Mouse (Mus musculus) cortical plate, adult 2 months (tissue): ENCODE results near the gene Galnt10.

ENCODE experiments used
- CTCF ChIP-seq: fragments of 200-500 bp; IDR thresholded peaks from 2 replicates; pipeline ENCODE4 v1.5.1; 2011; ENCODE audit warnings: mild to moderate bottlenecking, control low read depth, low read length; ENCODE audit not compliant: insufficient read depth; ENCODE audit errors: extremely low read depth
- POLR2A ChIP-seq: fragments of 200-500 bp; IDR thresholded peaks from 2 replicates; pipeline ENCODE4 v1.6.1; 2011; ENCODE audit warnings: mild to moderate bottlenecking, low read length, control low read depth; ENCODE audit not compliant: insufficient read depth; ENCODE audit errors: extremely low read depth

- no peak for TF ChIP-seq CTCF
- no peak for TF ChIP-seq POLR2A
These were observed 131.3 kb downstream of the Galnt10 start for GRCm38 (mm10) chr11:57776546-57776945.
